Mouse (Mus musculus) gastrocnemius, postnatal 36 days (tissue): Measurements from ENCODE around the gene Ostc. TPM values are rescaled to one million over a fixed set of nuclear protein-coding genes. Genes with fewer than 3 reads are reported as not detected.

ENCODE experiments used
- DNase-seq, 2 experiments: peaks; one replicate each; pipeline ENCODE4 v3.0.0; 2022
- intact Hi-C: fragments of 180-260 bp; cut with DNase I; formaldehyde crosslinking; loops from one replicate; pipeline ENCODE4 v1.15.1; 2025
- total RNA-seq, 2 experiments: library from RNA; stranded (reverse); gene quantifications; 2 replicates each; pipeline ENCODE4 v1.2.3; 2021

Ostc gene
- total RNA-seq, 2 experiments from 2014 or later = 28.9 to 33.4 TPM

DNA sequence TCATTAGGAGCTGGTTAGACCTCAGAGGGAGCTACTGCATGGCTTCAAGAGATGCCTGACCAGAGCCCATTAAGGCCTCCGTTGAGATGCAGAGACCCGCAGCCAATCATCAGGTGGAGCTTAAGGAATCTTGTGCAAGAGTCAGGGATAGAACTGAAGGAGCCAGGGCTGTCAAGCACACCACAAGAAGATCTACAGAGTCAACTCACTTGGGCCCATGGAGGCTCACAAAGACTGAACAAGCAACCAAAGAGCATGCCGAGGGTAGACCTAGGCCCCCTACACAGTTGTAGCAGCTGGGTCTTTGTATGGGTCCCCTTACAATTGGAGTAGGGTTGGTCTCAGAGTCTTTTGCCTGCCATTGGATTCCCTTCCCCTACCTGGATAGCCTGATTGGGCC lies 46.7 kb downstream of the Ostc start:
- no peak for DNase-seq
- intact Hi-C loops = no loop called here

DNA sequence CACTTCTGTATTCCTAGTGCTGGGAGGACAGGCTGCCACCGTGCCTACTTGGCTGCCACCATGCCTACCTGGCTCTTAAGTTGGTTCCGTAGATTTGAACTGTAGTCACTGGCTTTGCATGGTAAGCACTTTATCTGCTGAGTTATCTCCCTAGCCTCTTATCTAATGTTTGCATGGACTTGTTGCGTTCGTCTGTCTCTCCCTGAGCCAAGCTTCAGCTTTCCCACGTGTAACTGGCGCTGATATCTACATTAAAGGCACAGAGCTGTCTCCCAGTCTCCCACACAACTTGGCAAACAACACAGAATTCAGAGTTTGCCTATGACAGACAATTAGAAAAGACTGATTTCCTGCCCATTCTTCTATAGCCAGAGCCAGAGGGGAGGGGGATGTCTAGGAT lies 48.6 kb downstream of the Ostc start:
- DNase-seq = no peak

DNA sequence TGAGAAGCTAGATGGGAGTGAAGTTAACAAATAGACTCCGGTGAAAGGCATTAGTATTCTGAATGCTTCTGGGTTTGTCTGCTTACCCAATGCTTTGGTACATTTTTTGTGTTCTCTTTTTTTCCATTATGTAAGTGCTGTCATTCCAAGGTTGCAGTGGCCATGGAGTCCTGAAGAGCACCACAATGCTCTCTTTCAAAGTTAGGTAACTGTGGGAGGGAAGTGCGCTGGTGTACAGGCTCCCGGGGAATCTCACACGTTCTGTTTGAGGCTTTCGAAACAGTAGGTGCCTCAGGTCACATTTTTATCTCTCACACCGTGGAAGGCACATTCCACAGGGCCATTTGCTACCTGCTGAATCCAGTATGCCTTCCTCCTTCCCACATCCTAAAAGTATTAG lies 59.7 kb downstream of the Ostc start:
- no peak for DNase-seq
- intact Hi-C loops = no loop called here

More for the DNA sequence above, 48.6 kb downstream of the Ostc start:
- intact Hi-C loops = no loop called here

DNA sequence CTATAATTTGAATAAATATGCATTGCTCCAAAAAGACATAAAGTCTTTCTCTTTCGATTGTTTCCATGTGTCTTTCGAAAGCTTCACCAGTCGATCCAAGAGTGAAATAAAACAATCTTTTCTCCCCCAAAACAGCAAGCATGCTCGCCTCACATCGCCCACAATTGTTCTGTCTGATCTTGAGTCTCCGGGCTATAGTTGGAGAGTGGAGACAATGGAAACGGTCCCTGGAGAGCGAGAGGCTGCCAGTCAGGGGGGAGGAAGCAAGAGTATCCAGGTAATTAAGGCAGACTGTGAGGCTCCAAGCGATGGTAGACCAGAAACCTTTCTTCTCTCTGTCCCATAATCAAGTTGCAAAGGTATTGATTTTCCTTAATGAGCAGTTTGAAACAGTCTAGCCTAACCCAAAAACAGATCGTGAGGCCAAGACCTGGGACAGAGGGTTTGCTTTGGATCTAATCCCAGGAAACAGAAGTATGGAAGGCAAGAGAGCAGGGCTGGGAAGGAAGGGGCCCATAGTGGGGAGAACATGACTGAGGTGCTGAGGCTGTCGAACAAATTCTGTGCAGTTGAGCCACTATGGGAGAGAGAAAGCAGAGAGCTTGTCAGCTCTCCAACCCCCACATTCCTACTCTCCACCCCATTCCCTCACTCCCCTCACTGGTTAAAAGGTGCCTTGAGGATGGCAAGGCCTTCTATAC lies 63.0 kb downstream of the Ostc start:
- intact Hi-C loops = no loop called here
- DNase-seq = no peak

Other genes starting within 250 kb of the Ostc start
- gene Etnppl, start 92.0 kb downstream of the Ostc start, total RNA-seq = not detected
- gene Rpl34, start 21.0 kb upstream of the Ostc start, total RNA-seq = 100 to 1,000 TPM; 274 to 330 TPM